Mouse (Mus musculus): ENCODE data around the gene Cdc27. TPM values are rescaled to one million over a fixed set of nuclear protein-coding genes. Genes with fewer than 3 reads are reported as not detected.
A peak's percentile ranks its signal among the peaks of the same experiment; 100 is the strongest.
"Not testable (repeated sequence)": the region's sequence is repeated elsewhere in the genome, so short reads cannot be mapped to it uniquely, and the experiment has no call there.

Gene Cdc27
- polyA plus RNA-seq, 1 experiment from 2014 or later = 33.8 TPM

DNA sequence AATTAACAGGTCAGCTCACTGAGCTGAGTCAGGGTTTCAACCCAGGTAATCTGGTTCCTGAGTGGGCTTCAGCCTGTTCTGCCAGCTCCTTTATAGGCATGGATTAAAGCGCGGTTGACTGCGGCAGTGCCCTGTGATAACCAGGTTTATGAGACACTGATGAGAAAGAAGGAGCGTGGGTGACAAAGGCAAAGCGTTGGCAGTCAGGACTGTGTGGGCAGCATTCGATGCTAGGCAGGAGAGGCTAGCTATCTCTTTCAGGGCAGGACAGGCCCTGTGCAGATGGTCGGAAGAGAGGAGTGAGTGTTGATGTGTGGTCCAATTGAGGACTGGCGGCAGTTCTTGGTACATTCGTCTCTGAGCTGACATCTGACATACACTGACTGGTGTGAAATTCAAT, 17.3 kb upstream of the Cdc27 start:
- H3K36me3 ChIP-seq = no peaks in the 10 kb centered on the region

DNA sequence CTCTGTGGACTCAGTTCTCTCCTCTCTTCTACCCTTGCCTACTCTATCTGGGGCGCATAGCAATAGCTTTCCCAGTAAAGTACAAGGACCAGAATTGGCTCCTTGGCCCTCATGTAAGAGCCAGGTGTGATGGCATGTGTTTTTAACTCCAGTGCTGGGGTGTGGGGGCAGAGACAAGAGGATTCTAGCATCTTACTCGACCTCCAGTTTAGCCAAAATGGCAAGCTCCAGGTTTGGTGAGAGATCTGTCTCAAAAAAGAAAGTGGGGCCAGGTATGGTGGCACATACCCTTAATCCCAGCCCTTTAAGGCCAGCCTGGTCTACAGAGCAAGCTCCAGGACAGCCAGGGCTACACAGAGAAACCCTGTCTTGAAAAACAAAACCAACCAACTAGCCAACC, 16.4 kb upstream of the Cdc27 start:
- Histone ChIP-seq H3K4me2 (replicated peaks) (no peak overlapping the region), H3K4me1 (replicated peaks) (no peaks in the 10 kb centered on the region), H3K9ac (no peak overlapping the region), H3K36me3 (no peaks in the 10 kb centered on the region), H3K27ac (no peak overlapping the region), H3K9me3 (no peaks in the 10 kb centered on the region), H3K4me3 (replicated peaks) (no peak overlapping the region), H3K27me3 (replicated peaks) (no peaks in the 10 kb centered on the region)
- 77% methylated on average over 2 of the region's 2 CpGs for WGBS
- ATAC-seq = no peak

More for the DNA sequence above, 17.3 kb upstream of the Cdc27 start:
- no peak for ATAC-seq
- H3K9me3 ChIP-seq = no peaks in the 10 kb centered on the region
- 85% methylated on average over 9 of the region's 9 CpGs for WGBS
- H3K27ac ChIP-seq = no peak overlapping the region
- no peak overlapping the region for H3K9ac ChIP-seq
- H3K4me2 ChIP-seq (replicated peaks) = no peak overlapping the region
- H3K4me1 ChIP-seq (replicated peaks) = no peaks in the 10 kb centered on the region
- no peak overlapping the region for H3K4me3 ChIP-seq (replicated peaks)
- no peaks in the 10 kb centered on the region for H3K27me3 ChIP-seq (replicated peaks)

DNA sequence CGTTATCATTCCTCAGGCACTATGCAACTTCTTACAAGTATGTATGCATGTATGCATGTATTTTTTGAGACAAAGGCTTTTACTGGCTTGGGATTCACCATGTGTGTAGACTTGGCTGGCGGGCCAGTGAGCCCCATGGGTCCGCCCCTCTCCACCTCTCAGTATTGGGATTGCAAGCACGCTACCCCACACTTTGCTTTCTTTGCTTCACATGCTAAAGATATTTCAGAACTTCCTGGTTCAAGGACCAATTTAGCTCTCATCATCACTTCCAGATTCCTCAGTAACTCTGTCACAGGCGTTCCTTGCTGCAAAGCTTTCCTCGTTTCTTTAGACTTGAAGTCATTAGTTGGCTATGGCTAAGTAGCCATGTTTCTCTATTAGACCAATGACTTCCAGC, 15.7 kb upstream of the Cdc27 start:
- Histone ChIP-seq H3K9ac (no peak overlapping the region), H3K27ac (no peak overlapping the region), H3K36me3 (no peaks in the 10 kb centered on the region), H3K27me3 (replicated peaks) (no peaks in the 10 kb centered on the region), H3K4me1 (replicated peaks) (no peaks in the 10 kb centered on the region), H3K4me3 (replicated peaks) (no peak overlapping the region), H3K4me2 (replicated peaks) (no peak overlapping the region), H3K9me3 (no peaks in the 10 kb centered on the region)
- ATAC-seq = no peak
- 87% methylated on average over 6 of the region's 6 CpGs for WGBS

DNA sequence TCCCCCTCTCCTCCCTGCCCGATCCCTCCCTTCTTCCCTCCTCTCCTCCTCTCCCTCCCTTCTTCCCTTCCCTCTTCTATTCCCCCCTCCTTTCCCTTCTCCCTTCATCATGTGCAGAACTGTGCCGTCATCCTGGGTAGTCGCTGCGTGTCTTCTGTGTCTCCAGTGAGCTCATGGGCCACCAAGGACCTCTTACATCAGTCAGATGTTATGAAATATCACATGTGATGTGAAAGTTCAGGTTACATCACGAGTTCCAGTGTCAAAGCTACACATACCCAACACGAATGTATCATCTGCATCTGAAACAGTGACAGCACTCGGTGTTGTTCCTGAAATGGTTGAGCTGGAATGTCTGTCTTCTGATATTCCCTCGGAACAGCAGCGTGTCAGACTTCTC, 14.8 kb upstream of the Cdc27 start:
- no peak overlapping the region for H3K9ac ChIP-seq
- no peak overlapping the region for H3K4me2 ChIP-seq (replicated peaks)
- no peaks in the 10 kb centered on the region for H3K4me1 ChIP-seq (replicated peaks)
- 81% methylated on average over 9 of the region's 9 CpGs for WGBS
- H3K27ac ChIP-seq = no peak overlapping the region
- ATAC-seq = no peak
- no peak overlapping the region for H3K4me3 ChIP-seq (replicated peaks)
- no peaks in the 10 kb centered on the region for H3K27me3 ChIP-seq (replicated peaks)
- no peaks in the 10 kb centered on the region for H3K36me3 ChIP-seq
- H3K9me3 ChIP-seq = no peaks in the 10 kb centered on the region

DNA sequence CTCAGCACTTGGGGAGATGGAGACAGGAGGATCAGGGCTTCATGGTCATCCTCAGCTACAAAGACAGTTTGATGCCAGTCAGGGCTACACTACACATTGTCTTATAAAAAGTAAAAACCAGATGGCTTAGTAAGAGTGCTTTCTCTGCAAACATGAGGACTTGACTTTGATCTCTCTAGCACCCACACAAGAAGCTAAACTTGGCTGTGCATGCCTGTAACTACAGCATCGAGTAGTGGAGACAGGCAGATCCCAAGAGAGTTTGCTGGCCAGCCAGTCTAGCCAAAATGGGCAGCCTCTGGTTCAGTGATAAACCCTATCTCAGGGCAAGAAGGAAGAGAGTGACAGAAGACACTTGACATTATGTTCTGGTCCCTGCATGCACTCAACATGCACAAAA, 13.1 kb upstream of the Cdc27 start:
- no peaks in the 10 kb centered on the region for H3K27me3 ChIP-seq (replicated peaks)
- H3K27ac ChIP-seq = no peak overlapping the region
- H3K4me3 ChIP-seq (replicated peaks) = no peak overlapping the region
- H3K9ac ChIP-seq = no peak overlapping the region
- no peaks in the 10 kb centered on the region for H3K36me3 ChIP-seq
- H3K4me1 ChIP-seq (replicated peaks) = no peaks in the 10 kb centered on the region
- 82% methylated on average over 1 of the region's 1 CpGs for WGBS
- ATAC-seq = no peak
- H3K9me3 ChIP-seq = no peaks in the 10 kb centered on the region
- H3K4me2 ChIP-seq (replicated peaks) = no peak overlapping the region

DNA sequence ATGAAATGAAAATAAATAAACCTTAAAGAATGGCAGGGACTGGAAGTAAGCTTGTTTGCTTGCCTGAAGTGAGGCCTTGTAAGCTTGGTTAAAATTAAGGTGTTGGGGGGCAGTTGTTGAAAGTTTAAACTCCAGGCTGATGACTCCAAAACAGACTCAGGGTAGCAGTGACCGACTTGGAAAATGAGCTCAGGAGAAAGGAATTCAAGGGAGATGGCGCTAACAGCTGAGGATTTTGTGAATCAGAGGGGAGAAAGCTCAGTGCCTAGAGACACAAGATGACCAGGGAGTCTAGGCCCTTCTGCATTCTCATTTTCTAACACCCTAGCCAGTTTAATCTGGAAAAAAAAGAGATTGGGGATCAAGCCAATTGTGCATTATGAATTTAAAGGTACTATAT, 10.6 kb upstream of the Cdc27 start:
- no peak for ATAC-seq
- no peaks in the 10 kb centered on the region for H3K9me3 ChIP-seq
- H3K9ac ChIP-seq = no peak overlapping the region
- no peak overlapping the region for H3K4me2 ChIP-seq (replicated peaks)
- no peak overlapping the region for H3K27ac ChIP-seq
- no peaks in the 10 kb centered on the region for H3K4me1 ChIP-seq (replicated peaks)
- 26% methylated on average over 2 of the region's 2 CpGs for WGBS
- H3K4me3 ChIP-seq (replicated peaks) = no peak overlapping the region
- no peaks in the 10 kb centered on the region for H3K27me3 ChIP-seq (replicated peaks)
- H3K36me3 ChIP-seq = no peaks in the 10 kb centered on the region

DNA sequence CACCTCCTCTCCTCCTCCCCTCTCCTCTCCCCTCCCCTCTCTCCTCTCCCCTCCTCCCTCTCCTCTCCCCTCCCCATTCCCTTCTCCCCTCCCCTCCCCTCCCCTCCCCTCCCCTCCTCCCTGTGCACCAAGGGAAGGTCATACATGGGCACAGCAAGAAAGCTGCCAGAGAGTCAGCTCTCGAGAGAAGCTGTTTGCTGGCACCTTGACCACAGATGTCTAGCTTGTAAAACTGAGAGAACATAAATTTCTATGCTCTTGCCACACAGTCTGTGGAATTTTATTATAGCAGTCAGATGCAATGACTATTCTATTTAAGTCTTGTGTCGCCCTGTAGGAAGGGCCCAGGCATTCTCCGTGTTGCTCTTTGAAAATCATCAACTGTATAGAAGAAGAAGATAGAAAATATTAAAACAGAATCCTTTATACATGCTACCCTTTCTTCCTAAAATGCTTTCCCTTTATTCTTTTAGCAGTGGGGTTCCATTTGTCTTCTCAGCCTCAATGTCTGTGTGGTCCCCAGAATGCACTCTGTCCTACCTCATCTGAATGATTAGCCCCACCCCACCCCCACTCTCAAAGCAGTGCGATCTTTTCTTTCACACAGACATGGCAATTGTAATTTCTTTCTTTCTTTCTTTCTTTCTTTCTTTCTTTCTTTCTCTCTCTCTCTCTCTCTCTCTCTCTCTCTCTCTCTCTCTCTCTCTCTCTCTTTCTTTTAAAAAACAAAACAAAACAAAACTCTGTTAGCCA, 8.4 kb upstream of the Cdc27 start:
- Histone ChIP-seq H3K4me2 (replicated peaks) (no peak overlapping the region), H3K9ac (no peak overlapping the region), H3K4me3 (replicated peaks) (no peak overlapping the region), H3K27ac (no peak overlapping the region), H3K27me3 (replicated peaks) (no peaks in the 10 kb centered on the region), H3K36me3 (no peaks in the 10 kb centered on the region), H3K4me1 (replicated peaks) (no peaks in the 10 kb centered on the region), H3K9me3 (no peaks in the 10 kb centered on the region)
- 56% methylated on average over 4 of the region's 4 CpGs for WGBS
- ATAC-seq = no peak

DNA sequence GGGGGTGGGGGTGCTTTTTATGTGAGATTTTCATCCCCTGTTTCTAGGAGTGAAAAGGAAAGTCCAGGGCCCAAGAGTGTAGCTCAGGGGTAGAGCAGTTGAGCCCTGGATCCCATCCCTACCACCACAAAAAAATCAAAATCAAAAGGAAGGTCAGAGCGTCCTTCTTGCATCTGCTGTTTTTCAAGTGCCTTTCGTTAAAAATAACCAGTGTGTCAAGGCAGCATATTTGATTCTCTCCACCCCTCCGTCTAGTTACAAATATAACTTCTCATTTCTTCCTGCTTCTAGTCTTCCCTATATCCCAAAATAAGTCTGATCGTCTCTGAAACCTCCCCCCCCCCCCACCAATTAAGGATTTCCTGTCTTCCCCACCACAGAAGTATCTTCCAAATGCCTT, 7.6 kb upstream of the Cdc27 start:
- 51% methylated on average over 4 of the region's 4 CpGs for WGBS
- no peak overlapping the region for H3K4me3 ChIP-seq (replicated peaks)
- no peak for ATAC-seq
- H3K4me2 ChIP-seq (replicated peaks) = no peak overlapping the region
- no peaks in the 10 kb centered on the region for H3K36me3 ChIP-seq
- no peak overlapping the region for H3K9ac ChIP-seq
- no peaks in the 10 kb centered on the region for H3K9me3 ChIP-seq
- no peaks in the 10 kb centered on the region for H3K4me1 ChIP-seq (replicated peaks)
- no peaks in the 10 kb centered on the region for H3K27me3 ChIP-seq (replicated peaks)
- no peak overlapping the region for H3K27ac ChIP-seq

DNA sequence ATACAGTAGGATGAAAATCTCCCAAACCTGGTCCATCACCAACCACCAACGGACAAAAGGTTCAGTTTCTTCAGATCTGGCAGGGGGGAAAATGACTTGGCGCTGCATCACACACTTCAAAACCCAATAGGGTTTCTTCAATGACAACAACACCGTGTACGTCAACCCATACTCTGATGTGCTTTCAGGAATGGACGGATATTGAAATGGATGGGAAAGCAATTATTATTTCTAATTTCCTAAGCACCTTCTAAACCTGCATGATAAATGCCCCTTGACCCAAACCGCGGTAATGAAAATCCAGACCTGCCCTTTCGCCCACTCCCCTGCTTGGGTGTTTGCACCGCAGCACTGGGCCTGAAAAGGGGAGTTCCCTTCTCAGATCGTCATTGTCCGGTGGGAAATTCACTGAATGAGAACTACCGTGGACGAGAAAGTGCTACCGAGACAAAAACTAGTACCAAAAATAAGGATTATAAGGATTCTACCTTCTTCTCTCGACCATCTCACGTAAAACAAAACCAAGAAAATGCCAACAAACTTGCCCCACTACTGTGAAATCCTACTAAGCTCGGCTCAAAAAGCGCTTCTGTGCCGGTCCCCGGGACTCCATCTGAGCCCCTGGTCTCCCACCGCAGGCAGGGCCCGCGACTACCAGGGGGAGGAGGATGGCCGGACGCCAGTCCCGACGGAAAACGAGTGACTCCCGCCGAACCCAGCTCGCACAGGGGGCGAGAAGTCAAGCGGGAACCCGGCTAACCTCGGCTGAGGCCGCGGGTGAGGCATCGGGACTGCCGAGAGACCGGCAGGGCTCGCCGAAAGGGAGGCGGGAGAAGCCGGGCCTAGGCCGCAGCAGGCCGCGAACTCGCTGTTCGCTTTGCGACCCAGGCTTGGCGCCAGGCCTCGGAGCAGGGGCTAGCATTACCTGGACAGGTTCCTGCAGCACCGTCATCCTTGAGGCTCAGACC, 698 bp downstream of the Cdc27 start:
- peak; percentile 86 for ATAC-seq
- Histone ChIP-seq H3K4me1 (replicated peaks) (no peaks in the 10 kb centered on the region), H3K4me2 (replicated peaks) (peak overlapping the region; percentile 60), H3K27ac (peak overlapping the region; percentile 87), H3K9me3 (no peaks in the 10 kb centered on the region), H3K4me3 (replicated peaks) (peak overlapping the region; percentile 79), H3K27me3 (replicated peaks) (no peaks in the 10 kb centered on the region), H3K9ac (peak overlapping the region; percentile 99), H3K36me3 (no peaks in the 10 kb centered on the region)
- WGBS = under 1% methylated on average over 53 of the region's 53 CpGs

DNA sequence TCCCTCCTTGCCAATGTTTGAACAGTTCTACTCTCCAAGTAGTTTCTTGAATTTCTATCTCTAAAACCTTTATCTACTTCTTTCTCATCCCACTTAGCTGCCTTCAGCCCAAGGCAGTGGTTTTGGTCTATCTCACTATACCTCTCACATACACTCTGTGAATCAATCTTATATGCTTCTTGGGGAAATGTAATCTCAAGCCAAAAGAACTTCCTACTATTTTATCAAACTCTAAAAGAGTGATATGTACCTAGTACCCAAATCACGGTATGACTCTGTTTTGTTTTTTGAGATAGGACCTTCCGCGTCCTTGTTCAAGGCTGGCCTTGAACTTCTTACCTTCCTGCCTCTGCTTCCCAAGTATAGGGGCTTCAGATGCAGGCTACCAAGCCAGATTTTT, 2.9 kb downstream of the Cdc27 start:
- Histone ChIP-seq H3K4me1 (replicated peaks) (no peaks in the 10 kb centered on the region), H3K9me3 (no peaks in the 10 kb centered on the region), H3K36me3 (no peaks in the 10 kb centered on the region), H3K27ac (no peak overlapping the region), H3K27me3 (replicated peaks) (no peaks in the 10 kb centered on the region), H3K4me2 (replicated peaks) (no peak overlapping the region), H3K9ac (no peak overlapping the region), H3K4me3 (replicated peaks) (no peak overlapping the region)
- 88% methylated on average over 3 of the region's 3 CpGs for WGBS
- ATAC-seq = no peak

DNA sequence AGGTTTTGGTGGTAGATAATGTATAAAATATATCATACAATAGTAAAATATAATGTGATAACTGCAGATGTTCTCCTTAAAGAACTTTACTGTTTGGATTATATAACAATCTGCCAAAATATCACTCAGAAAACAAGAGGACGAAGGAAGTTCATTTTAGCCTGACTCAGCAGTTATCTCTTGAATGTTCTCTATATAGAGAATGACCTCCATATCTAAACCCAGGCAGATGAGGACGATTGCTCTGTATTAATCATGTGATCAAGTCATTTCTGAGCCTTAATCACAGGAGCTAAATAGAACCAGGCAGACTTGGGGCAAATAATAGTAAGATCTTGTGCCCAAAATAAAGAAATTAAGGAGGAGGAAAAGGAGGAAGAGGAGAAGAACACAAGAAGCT, 5.9 kb downstream of the Cdc27 start:
- Histone ChIP-seq H3K4me1 (replicated peaks) (no peaks in the 10 kb centered on the region), H3K4me2 (replicated peaks) (no peak overlapping the region), H3K9me3 (no peaks in the 10 kb centered on the region), H3K27me3 (replicated peaks) (no peaks in the 10 kb centered on the region), H3K36me3 (peaks cover 4% of the 10 kb centered on the region; the same call in 1 of the 2 replicates), H3K9ac (no peak overlapping the region), H3K27ac (no peak overlapping the region), H3K4me3 (replicated peaks) (no peak overlapping the region)
- no peak for ATAC-seq
- 66% methylated on average over 2 of the region's 2 CpGs for WGBS

DNA sequence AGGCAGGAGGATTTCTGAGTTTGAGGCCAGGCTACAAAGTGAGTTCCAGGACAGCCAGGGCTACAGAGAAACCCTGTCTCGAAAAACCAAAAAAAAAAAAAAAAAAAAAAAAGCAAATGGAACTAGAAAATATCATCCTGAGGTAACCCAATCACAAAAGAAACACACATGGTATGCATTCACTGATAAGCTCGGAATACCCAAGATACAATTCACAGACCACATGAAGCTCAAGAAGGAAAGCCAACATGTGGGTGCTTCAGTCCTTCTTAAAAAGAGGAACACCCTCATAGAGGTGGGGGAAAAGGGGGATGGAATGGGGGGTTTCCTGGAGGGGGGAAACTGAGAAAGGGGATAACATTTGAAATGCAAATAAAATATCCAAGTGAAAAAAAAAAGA, 7.1 kb downstream of the Cdc27 start:
- H3K4me1 ChIP-seq (replicated peaks); H3K36me3 ChIP-seq; H3K4me3 ChIP-seq (replicated peaks); H3K4me2 ChIP-seq (replicated peaks); ATAC-seq; H3K27ac ChIP-seq; H3K27me3 ChIP-seq (replicated peaks); H3K9me3 ChIP-seq; H3K9ac ChIP-seq: not testable (repeated sequence)
- 93% methylated on average over 2 of the region's 2 CpGs for WGBS
